9 mouse cellular contexts compared by ENCODE assay signal in genomic region chr5:148398451-148398765, GRCm38 (mm10). TPM values are rescaled to one million over a fixed set of nuclear protein-coding genes. Genes with fewer than 3 reads are reported as not detected.
DNase-seq lines count a peak whose midpoint lies in the region; ATAC-seq and TF ChIP-seq lines count a peak whose summit lies in the region.
"Had no signal": no experiment of that assay in that cellular context is flagged by ENCODE, and none has a peak within 500 bp of the region (broad histone marks: within the 10 kb centered on the region; RNA-seq: fewer than 3 reads in every experiment).

No protein-coding gene starts in this region.

- peaks cover 2% of the 10 kb centered on the region; the same call in 1 of the 2 replicates for H3K4me1 ChIP-seq in cortical plate, adult 2 months (ENCODE audit: control insufficient read depth, insufficient read depth, low read length)
- H3K4me1 ChIP-seq in intestine, embryonic 14.5 days (replicated peaks; ENCODE audit: control insufficient read depth, insufficient read depth, low read length) = peaks cover 6% of the 10 kb centered on the region; the same call in 1 of the 2 replicates
- peaks cover 7% of the 10 kb centered on the region for H3K4me1 ChIP-seq in neural tube, embryonic 12.5 days

- peak overlapping the region; percentile 84 for H3K4me3 ChIP-seq in left cerebral cortex, adult 2 months
- peak overlapping the region; percentile 74; the same call in 1 of the 2 replicates for H3K4me3 ChIP-seq in cortical plate, adult 2 months (ENCODE audit: insufficient read depth, low read length)
- H3K4me3 ChIP-seq in intestine, embryonic 14.5 days (ENCODE audit: low read depth, low read length) = peak overlapping the region; percentile 77
- peak overlapping the region; percentile 75; the same call in 1 of the 2 replicates for H3K4me3 ChIP-seq in neural tube, embryonic 12.5 days

- TF ChIP-seq CTCF in left cerebral cortex, adult 2 months (IDR thresholded peaks at IDR 0.05) = no peak
- TF ChIP-seq CTCF in cortical plate, adult 2 months (IDR thresholded peaks at IDR 0.05; ENCODE audit: extremely low read depth, insufficient read depth, low read length) = no peak

- no peak for ATAC-seq in intestine, embryonic 14.5 days (replicated peaks; ENCODE audit: low FRiP score, low TSS enrichment, low read depth)
- ATAC-seq in neural tube, embryonic 12.5 days (ENCODE audit: low FRiP score, low read depth) = no peak

- intact Hi-C loops in left cerebral cortex, adult 2 months (cut with DNase I) = no loop called here
- intact Hi-C loops in left cerebral cortex, postnatal 14 days (cut with DNase I) = no loop called here

- H3K27ac ChIP-seq in left cerebral cortex, adult 2 months = no peak overlapping the region
- no peak overlapping the region for H3K27ac ChIP-seq in cortical plate, adult 2 months (ENCODE audit: insufficient read depth, low read length)
- no peak overlapping the region for H3K27ac ChIP-seq in intestine, embryonic 14.5 days (ENCODE audit: low read depth)
- H3K27ac ChIP-seq in neural tube, embryonic 12.5 days = no peak overlapping the region

- peaks cover 2% of the 10 kb centered on the region; the same call in 1 of the 2 replicates for H3K36me3 ChIP-seq in intestine, embryonic 14.5 days (ENCODE audit: control insufficient read depth, insufficient read depth, low read length)
- H3K36me3 ChIP-seq in neural tube, embryonic 12.5 days = peaks cover 4% of the 10 kb centered on the region; the same call in 1 of the 2 replicates

- H3K9ac ChIP-seq in intestine, embryonic 14.5 days (ENCODE audit: low read length) = peak overlapping the region; percentile 87; the same call in 1 of the 2 replicates
- H3K9ac ChIP-seq in neural tube, embryonic 12.5 days = no peak overlapping the region

- no peak for DNase-seq in left cerebral cortex, adult 2 months (ENCODE audit: extremely low spot score in 1 of 2, low spot score in 2 of 2)
- DNase-seq in left cerebral cortex, postnatal 14 days (ENCODE audit: low spot score in 2 of 2) = no peak
- no peak for DNase-seq in intestine, embryonic 14.5 days (ENCODE audit: low spot score)
- DNase-seq in layer of hippocampus, adult 11-12 months (ENCODE audit: low spot score) = no peak
- no peak for DNase-seq in ovary, postnatal 14 days (ENCODE audit: low spot score)
- DNase-seq in natural killer cell, adult 2 months (ENCODE audit: low spot score in 2 of 2) = no peak
- DNase-seq: thymus, postnatal 14 days had no signal

- no peak for TF ChIP-seq POLR2A in cortical plate, adult 2 months (IDR thresholded peaks at IDR 0.05; ENCODE audit: extremely low read depth, insufficient read depth, low read length)

- 61% methylated on average over 6 of the region's 6 CpGs for whole genome bisulfite sequencing in intestine, embryonic 14.5 days
- WGBS in neural tube, embryonic 12.5 days = 68% methylated on average over 6 of the region's 6 CpGs

- H3K4me2 ChIP-seq in intestine, embryonic 14.5 days (ENCODE audit: low read length) = peak overlapping the region; percentile 97
- peak overlapping the region; percentile 99 for H3K4me2 ChIP-seq in neural tube, embryonic 12.5 days (replicated peaks)

- no peaks in the 10 kb centered on the region for H3K9me3 ChIP-seq in intestine, embryonic 14.5 days (ENCODE audit: control insufficient read depth, low read length)
- H3K9me3 ChIP-seq in neural tube, embryonic 12.5 days = no peaks in the 10 kb centered on the region

- no peaks in the 10 kb centered on the region for H3K27me3 ChIP-seq in intestine, embryonic 14.5 days (replicated peaks; ENCODE audit: control insufficient read depth, insufficient read depth, low read length)
- H3K27me3 ChIP-seq in neural tube, embryonic 12.5 days (replicated peaks) = no peaks in the 10 kb centered on the region

RNA-seq across cellular contexts. Expression of gene Slc7a1, which starts 1.3 kb away (rescaled TPM):
- 10 to 100 TPM; 27.3 to 28.7 TPM for total RNA-seq in left cerebral cortex, adult 2 months (2021)
- 10 to 100 TPM; 47.9 to 50.6 TPM for total RNA-seq in left cerebral cortex, postnatal 14 days (2021)
- polyA plus RNA-seq in cortical plate, adult 2 months (2012; rRNA removed) = 9.3 and 10.2 TPM in 2 replicates
- polyA plus RNA-seq in intestine, embryonic 14.5 days (2014; fragmentation: Nextera tagmentation; extraction: Ambion mirVana) = 36.9 and 43.8 TPM in 2 replicates
- polyA plus RNA-seq in neural tube, embryonic 12.5 days (2016; fragmentation: Nextera tagmentation; extraction: Ambion mirVana) = 20.6 and 21.8 TPM in 2 replicates
